Mouse (Mus musculus) hindbrain, postnatal 0 days (tissue): ENCODE data around the gene Nppb. TPM values are rescaled to one million over a fixed set of nuclear protein-coding genes. Genes with fewer than 3 reads are reported as not detected.

ENCODE experiments used
- ATAC-seq: fragments of 200-750 bp; cut with Nextera tagmentation; 2 replicates; pipeline ENCODE4 v1.8.0; 2017; ENCODE audit warnings: mild to moderate bottlenecking, moderate TSS enrichment, moderate library complexity
- DNase-seq: peaks from one replicate; pipeline ENCODE4 v3.0.0-alpha.2; 2015; ENCODE audit warnings: low spot score
- H3K27ac ChIP-seq: fragments of 300-500 bp; sonication (generic); 2 replicates; pipeline ENCODE4 v1.5.1; 2014; ENCODE audit warnings: mild to moderate bottlenecking
- H3K27me3 ChIP-seq: fragments of 300-500 bp; sonication (generic); 2 replicates; pipeline ENCODE4 v1.6.1; 2014; ENCODE audit warnings: low read length, mixed read lengths; ENCODE audit not compliant: insufficient read depth
- H3K36me3 ChIP-seq: fragments of 300-500 bp; sonication (generic); 2 replicates; pipeline ENCODE4 v1.6.1; 2014; ENCODE audit warnings: low read length, mixed read lengths; ENCODE audit not compliant: insufficient read depth
- H3K4me1 ChIP-seq: fragments of 300-500 bp; sonication (generic); 2 replicates; pipeline ENCODE4 v1.6.1; 2014; ENCODE audit warnings: antibody characterized with exemption, low read length, mixed read lengths; ENCODE audit not compliant: insufficient read depth
- H3K4me2 ChIP-seq: fragments of 300-500 bp; sonication (generic); 2 replicates; pipeline ENCODE4 v1.6.1; 2014; ENCODE audit warnings: low read depth, mild to moderate bottlenecking, low read length, moderate library complexity, mixed read lengths
- H3K4me3 ChIP-seq: fragments of 300-500 bp; sonication (generic); 2 replicates; pipeline ENCODE4 v1.5.1; 2014; ENCODE audit warnings: low read length
- H3K9ac ChIP-seq: fragments of 300-500 bp; sonication (generic); replicated peaks from 2 replicates; pipeline ENCODE4 v1.6.1; 2014; ENCODE audit warnings: mild to moderate bottlenecking, low read length, moderate library complexity, mixed read lengths
- H3K9me3 ChIP-seq: fragments of 300-500 bp; sonication (generic); 2 replicates; pipeline ENCODE4 v1.6.1; 2016; ENCODE audit warnings: low read length, mixed read lengths
- CTCF ChIP-seq: IDR thresholded peaks from 2 replicates; pipeline ENCODE4 v1.5.1; 2016; ENCODE audit warnings: antibody characterized with exemption, control low read depth, low read depth
- WGBS: fragments of 180-500 bp; shearing (Covaris S2); extraction: QIAGEN DNeasy Blood & Tissue Kit; methylation state at CpG from one replicate; pipeline ENCODE4 v1.1.7; 2014; 5-methylcytosine and 5-hydroxymethylcytosine counted together
- polyA plus RNA-seq: library from polyadenylated mRNA; unstranded; fragments of >200 nt; fragmentation: Nextera tagmentation; extraction: Ambion mirVana; gene quantifications from 2 replicates; pipeline ENCODE4 v1.2.1, GENCODE M21; 2015
- total RNA-seq: library from RNA; depleted of rRNA; stranded (reverse); fragments of >200 nt; gene quantifications from 2 replicates; pipeline ENCODE4 v1.2.3, GENCODE M21; 2014

Nppb gene
- total and polyA plus RNA-seq, 2 experiments from 2014 or later = 0.19 TPM; not detected in 1

DNA sequence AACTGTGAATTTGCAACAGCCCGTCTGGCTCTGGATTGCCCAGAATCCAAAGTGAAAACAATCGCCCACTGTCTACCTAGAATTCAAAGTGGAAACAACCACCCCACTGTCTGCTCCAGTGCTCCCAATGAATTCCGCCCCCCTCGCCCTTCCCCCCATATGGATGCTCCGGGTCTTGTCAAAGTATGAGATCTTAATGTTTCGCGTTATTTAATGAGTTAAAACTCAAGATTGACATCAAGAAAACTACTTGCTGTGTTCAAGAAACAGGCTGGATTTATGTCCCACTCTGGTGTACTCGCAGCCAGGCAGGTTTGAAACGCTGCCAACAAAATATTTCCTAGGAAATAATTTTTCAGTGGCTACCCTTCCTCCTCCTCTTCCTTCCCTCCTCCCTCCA is 45.5 kb upstream of the Nppb start:
- 24% methylated on average over 9 of the region's 9 CpGs for WGBS
- TF ChIP-seq CTCF = no peak
- H3K27ac ChIP-seq = peak overlapping the region; percentile 76
- ATAC-seq (no peak; the same call in 1 of the 2 replicates), DNase-seq (peak; percentile 31)
- peaks cover 13% of the 10 kb centered on the region for H3K36me3 ChIP-seq
- peaks cover 16% of the 10 kb centered on the region for H3K4me1 ChIP-seq
- H3K9me3 ChIP-seq = no peaks in the 10 kb centered on the region
- no peak overlapping the region for H3K9ac ChIP-seq
- no peaks in the 10 kb centered on the region for H3K27me3 ChIP-seq
- H3K4me2 ChIP-seq = peak overlapping the region; percentile 67
- H3K4me3 ChIP-seq = peak overlapping the region; percentile 92; the same call in 1 of the 2 replicates

DNA sequence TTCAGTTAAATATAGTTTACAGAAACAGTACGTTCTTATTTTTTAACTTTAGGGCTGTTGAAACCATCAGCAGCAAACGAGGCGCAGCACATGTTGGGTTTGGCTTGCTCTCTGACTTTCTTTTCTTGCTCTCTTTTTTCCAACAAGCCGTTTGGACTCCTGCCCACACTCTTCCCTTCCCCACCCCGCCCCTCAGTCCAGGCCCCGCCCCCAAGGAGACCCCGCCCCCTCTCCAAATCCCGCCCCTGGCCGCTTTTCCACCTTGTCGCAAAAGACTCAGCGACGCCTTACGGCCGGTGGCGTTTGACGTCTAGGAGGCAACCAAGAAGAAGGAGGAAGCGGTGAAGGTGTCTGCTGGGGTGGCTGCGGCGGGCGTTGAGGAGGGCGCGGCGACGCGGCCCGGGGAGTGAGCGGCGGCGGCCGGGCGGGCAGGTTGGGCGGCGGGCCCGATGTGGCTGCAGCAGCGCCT is 45.0 kb upstream of the Nppb start, which contains the start of gene 2510039O18Rik:
2510039O18Rik (plus strand) TSS at position 320 of the 469 bp plus-strand sequence.
- H3K4me2 ChIP-seq = peak within 1 kb of the TSS; percentile 67
- ATAC-seq (peak; percentile 60), DNase-seq (peak; percentile 93)
- TF ChIP-seq CTCF = 0 out of 2 replicates have a peak, but pooled peaks have one; percentile 1
- peak within 1 kb of the TSS; percentile 89 for H3K9ac ChIP-seq
- H3K4me3 ChIP-seq = peak within 1 kb of the TSS; percentile 92
- no peaks in the 10 kb centered on the region for H3K27me3 ChIP-seq
- peaks cover 16% of the 10 kb centered on the region for H3K4me1 ChIP-seq
- H3K27ac ChIP-seq = peak within 1 kb of the TSS; percentile 76
- 2% methylated on average over 22 of the region's 35 CpGs for WGBS
- H3K36me3 ChIP-seq = peaks cover 18% of the 10 kb centered on the region
- H3K9me3 ChIP-seq = no peaks in the 10 kb centered on the region

DNA sequence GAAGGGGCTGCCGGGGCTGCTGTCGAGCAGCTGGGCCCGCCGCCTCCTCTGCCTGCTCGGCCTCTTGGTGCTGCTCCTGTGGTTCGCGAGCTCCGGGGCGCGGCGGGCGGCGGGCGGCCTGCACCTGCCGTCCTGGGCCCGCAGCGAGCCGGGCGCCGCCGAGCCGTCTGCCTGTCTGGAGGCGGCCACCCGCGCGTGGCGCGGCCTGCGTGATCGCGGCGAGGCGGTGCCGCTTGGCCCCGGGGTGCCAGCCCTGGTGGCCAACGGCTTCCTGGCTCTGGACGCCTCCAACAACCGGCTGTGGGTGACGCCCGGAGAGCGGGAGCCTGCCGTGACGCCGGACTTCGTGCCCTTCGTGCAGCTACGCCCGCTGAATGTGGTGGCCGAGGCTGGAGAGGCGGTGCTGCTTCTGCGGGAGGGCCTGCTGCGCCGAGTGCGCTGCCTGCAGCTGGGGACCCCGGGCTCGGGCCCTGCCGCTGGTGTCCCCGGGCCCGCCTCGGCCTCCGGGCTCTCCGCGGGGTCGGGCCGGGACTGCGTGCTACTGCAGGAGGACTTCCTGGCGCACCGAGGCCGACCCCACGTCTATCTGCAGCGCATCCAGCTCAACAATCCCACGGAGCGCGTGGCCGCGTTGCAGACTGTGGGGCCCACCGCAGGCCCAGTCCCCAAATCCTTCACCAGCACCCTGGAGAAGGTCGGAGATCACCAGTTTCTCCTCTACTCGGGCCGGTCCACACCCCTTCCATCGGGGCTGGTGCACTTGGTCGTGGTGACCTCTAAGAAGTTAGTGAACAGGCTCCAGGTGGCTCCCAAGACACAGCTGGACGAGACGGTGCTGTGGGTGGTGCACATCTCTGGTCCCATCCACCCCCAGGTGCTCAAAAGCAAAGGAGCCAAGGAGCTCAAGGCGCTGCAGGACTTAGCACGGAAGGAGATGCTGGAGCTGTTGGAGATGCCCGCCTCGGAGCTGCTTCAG is 44.3 kb upstream of the Nppb start:
- DNase-seq = peak; percentile 28

DNA sequence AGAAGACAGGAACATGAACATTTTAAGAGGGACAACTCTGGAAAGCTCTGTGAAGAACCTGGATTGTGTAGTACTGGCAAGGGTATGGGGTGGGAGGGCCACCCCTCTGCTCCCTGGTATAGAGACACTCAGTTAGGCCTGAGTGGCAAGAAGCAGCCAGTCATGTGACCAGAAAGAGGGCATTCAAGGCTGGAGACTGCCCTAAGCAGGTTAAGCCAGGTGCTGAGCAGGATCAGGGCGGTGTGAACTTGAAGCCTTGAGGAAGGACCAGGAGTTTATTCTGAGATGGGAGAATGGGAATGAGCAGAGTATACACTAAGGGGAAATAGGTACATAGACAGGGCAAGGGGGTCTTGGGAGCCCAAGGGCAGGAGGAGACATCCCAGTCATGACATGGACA is 42.6 kb upstream of the Nppb start:
- no peak for TF ChIP-seq CTCF
- WGBS = 96% methylated on average over 1 of the region's 1 CpGs
- H3K4me1 ChIP-seq = peaks cover 16% of the 10 kb centered on the region
- H3K9ac ChIP-seq = no peak overlapping the region
- no peak overlapping the region for H3K27ac ChIP-seq
- H3K4me3 ChIP-seq = no peak overlapping the region
- DNase-seq (no peak), ATAC-seq (no peak)
- H3K9me3 ChIP-seq = no peaks in the 10 kb centered on the region
- peaks cover 40% of the 10 kb centered on the region for H3K36me3 ChIP-seq
- H3K4me2 ChIP-seq = no peak overlapping the region
- no peaks in the 10 kb centered on the region for H3K27me3 ChIP-seq

More for the DNA sequence above, 44.3 kb upstream of the Nppb start:
- WGBS = 12% methylated on average over 59 of the region's 88 CpGs
- no peaks in the 10 kb centered on the region for H3K9me3 ChIP-seq
- peak overlapping the region; percentile 76 for H3K27ac ChIP-seq
- no peaks in the 10 kb centered on the region for H3K27me3 ChIP-seq
- H3K4me3 ChIP-seq = peak overlapping the region; percentile 92
- peak overlapping the region; percentile 89 for H3K9ac ChIP-seq
- peak overlapping the region; percentile 67 for H3K4me2 ChIP-seq
- ATAC-seq = peak; percentile 48
- H3K4me1 ChIP-seq = peaks cover 16% of the 10 kb centered on the region
- H3K36me3 ChIP-seq = peaks cover 25% of the 10 kb centered on the region
- TF ChIP-seq CTCF = no peak

DNA sequence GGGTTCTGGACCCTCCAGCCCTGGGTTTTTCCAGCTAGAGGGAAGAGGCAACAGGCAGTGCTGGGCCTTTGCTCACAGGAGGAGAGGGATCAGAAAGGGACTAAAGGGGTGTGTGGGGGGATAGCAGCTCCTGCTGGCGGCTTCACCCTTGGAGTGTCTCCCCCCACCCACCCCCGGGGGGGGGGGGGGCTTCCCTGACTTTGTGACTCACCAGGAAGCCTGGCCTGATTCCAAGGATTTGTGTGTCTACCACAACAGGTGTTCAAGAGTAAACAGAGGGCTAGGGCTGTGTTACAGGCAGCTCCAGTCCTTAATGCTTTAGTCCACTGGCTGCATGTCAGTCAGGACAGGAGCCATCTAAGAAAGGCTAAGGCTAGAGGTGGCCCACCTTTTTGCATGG is 38.1 kb upstream of the Nppb start:
- Histone ChIP-seq H3K4me2 (no peak overlapping the region), H3K4me3 (no peak overlapping the region), H3K27me3 (no peaks in the 10 kb centered on the region), H3K9ac (no peak overlapping the region), H3K4me1 (peaks cover 5% of the 10 kb centered on the region; the same call in 1 of the 2 replicates), H3K36me3 (peaks cover 40% of the 10 kb centered on the region), H3K9me3 (no peaks in the 10 kb centered on the region), H3K27ac (no peak overlapping the region)
- DNase-seq (no peak), ATAC-seq (no peak)
- 58% methylated on average over 2 of the region's 2 CpGs for WGBS
- TF ChIP-seq CTCF = no peak

DNA sequence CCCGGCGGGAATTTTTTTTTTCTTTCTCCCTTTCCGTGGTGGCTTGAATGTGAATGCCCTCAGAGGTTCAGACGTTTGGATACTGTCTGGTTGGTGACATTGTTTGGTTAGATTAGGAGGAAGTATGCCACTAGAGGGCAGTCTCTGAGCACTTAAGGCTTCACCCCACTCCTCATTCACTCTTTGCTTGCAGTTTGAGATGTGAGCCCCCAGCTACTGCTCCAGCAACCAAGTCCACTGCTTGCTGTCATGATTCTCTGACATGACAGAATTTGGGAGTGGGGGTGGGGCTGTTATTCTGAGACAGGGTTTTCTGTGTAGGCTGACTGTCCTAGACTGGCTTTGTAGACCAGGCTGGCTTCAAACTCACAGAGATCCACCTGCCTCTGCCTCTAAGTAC is 32.0 kb upstream of the Nppb start:
- 12% methylated on average over 4 of the region's 4 CpGs for WGBS
- Histone ChIP-seq H3K27ac (no peak overlapping the region), H3K4me3 (no peak overlapping the region), H3K9me3 (no peaks in the 10 kb centered on the region), H3K4me1 (no peaks in the 10 kb centered on the region), H3K36me3 (no peaks in the 10 kb centered on the region), H3K4me2 (no peak overlapping the region), H3K27me3 (no peaks in the 10 kb centered on the region), H3K9ac (no peak overlapping the region)
- TF ChIP-seq CTCF = peak; percentile 76
- peak; percentile 77 for DNase-seq
- peak; percentile 65 for ATAC-seq
